Mouse (Mus musculus) c-Kit-positive CD71-positive TER-119-positive erythroid progenitor cells, embryonic 14.5 days (primary cell): ENCODE measurements around the gene Fyn.

Source experiments
- DNase-seq: peaks from one replicate; pipeline ENCODE4 v3.0.0-alpha.2; 2013; ENCODE audit warnings: low spot score

The Fyn gene

GRCm38 (mm10) chr10:39378025-39378603, 9.5 kb downstream of the Fyn start:
- DNase-seq = no peak

GRCm38 (mm10) chr10:39379287-39379686, 10.6 kb downstream of the Fyn start:
- no peak for DNase-seq

- no peak for DNase-seq
These were observed 11.2 kb downstream of the Fyn start for GRCm38 (mm10) chr10:39379721-39380370.

GRCm38 (mm10) chr10:39385259-39385658, 16.6 kb downstream of the Fyn start:
- no peak for DNase-seq

GRCm38 (mm10) chr10:39386203-39386602, 17.5 kb downstream of the Fyn start:
- DNase-seq = no peak

- DNase-seq = no peak
These were observed 18.4 kb downstream of the Fyn start for GRCm38 (mm10) chr10:39387024-39387423.

GRCm38 (mm10) chr10:39387556-39387955, 18.9 kb downstream of the Fyn start:
- DNase-seq = no peak

- no peak for DNase-seq
These were observed 19.5 kb downstream of the Fyn start for GRCm38 (mm10) chr10:39388144-39388543.

- DNase-seq = no peak
These were observed 20.8 kb downstream of the Fyn start for GRCm38 (mm10) chr10:39389451-39389891.

GRCm38 (mm10) chr10:39390541-39390940, 21.9 kb downstream of the Fyn start:
- DNase-seq = no peak

- DNase-seq = no peak
These were observed 24.3 kb downstream of the Fyn start for GRCm38 (mm10) chr10:39392900-39393483.

GRCm38 (mm10) chr10:39395544-39395943, 26.9 kb downstream of the Fyn start:
- DNase-seq = no peak

GRCm38 (mm10) chr10:39398924-39399323, 30.3 kb downstream of the Fyn start:
- no peak for DNase-seq

GRCm38 (mm10) chr10:39400155-39400554, 31.5 kb downstream of the Fyn start:
- DNase-seq = no peak

- DNase-seq = no peak
These were observed 33.8 kb downstream of the Fyn start for GRCm38 (mm10) chr10:39402487-39402886.

- DNase-seq = no peak
These were observed 35.1 kb downstream of the Fyn start for GRCm38 (mm10) chr10:39403706-39404105.

GRCm38 (mm10) chr10:39404175-39404574, 35.5 kb downstream of the Fyn start:
- DNase-seq = no peak

GRCm38 (mm10) chr10:39405982-39406797, 37.5 kb downstream of the Fyn start:
- DNase-seq = no peak

- no peak for DNase-seq
These were observed 38.1 kb downstream of the Fyn start for GRCm38 (mm10) chr10:39406798-39407189.

- no peak for DNase-seq
These were observed 38.9 kb downstream of the Fyn start for GRCm38 (mm10) chr10:39407553-39407952.

- no peak for DNase-seq
These were observed 40.9 kb downstream of the Fyn start for GRCm38 (mm10) chr10:39409602-39410001.

- DNase-seq = no peak
These were observed 41.5 kb downstream of the Fyn start for GRCm38 (mm10) chr10:39410151-39410649.
